8 mouse cellular contexts compared by ENCODE assay signal in genomic region chr7:128252609-128253008, GRCm38 (mm10). TPM values are rescaled to one million over a fixed set of nuclear protein-coding genes. Genes with fewer than 3 reads are reported as not detected.
DNase-seq lines count a peak whose midpoint lies in the region; ATAC-seq lines count a peak whose summit lies in the region.

No protein-coding gene starts in this region.

- peaks cover 17% of the 10 kb centered on the region for H3K4me1 ChIP-seq in hindbrain, embryonic 15.5 days (replicated peaks)
- H3K4me1 ChIP-seq in limb, embryonic 13.5 days = peaks cover 32% of the 10 kb centered on the region
- H3K4me1 ChIP-seq in neural tube, embryonic 12.5 days = peaks cover 10% of the 10 kb centered on the region; the same call in 1 of the 2 replicates

- no peaks in the 10 kb centered on the region for H3K36me3 ChIP-seq in hindbrain, embryonic 15.5 days
- H3K36me3 ChIP-seq in limb, embryonic 13.5 days = peaks cover 23% of the 10 kb centered on the region
- H3K36me3 ChIP-seq in neural tube, embryonic 12.5 days = no peaks in the 10 kb centered on the region; the same call in 1 of the 2 replicates

- H3K27me3 ChIP-seq in hindbrain, embryonic 15.5 days = peaks cover 8% of the 10 kb centered on the region; the same call in 1 of the 2 replicates
- H3K27me3 ChIP-seq in limb, embryonic 13.5 days = no peaks in the 10 kb centered on the region
- no peaks in the 10 kb centered on the region for H3K27me3 ChIP-seq in neural tube, embryonic 12.5 days (replicated peaks)

- no peak overlapping the region; the same call in 1 of the 2 replicates for H3K27ac ChIP-seq in hindbrain, embryonic 15.5 days (replicated peaks)
- no peak overlapping the region; the same call in 1 of the 2 replicates for H3K27ac ChIP-seq in limb, embryonic 13.5 days
- H3K27ac ChIP-seq in neural tube, embryonic 12.5 days = no peak overlapping the region

- H3K9me3 ChIP-seq in hindbrain, embryonic 15.5 days = no peaks in the 10 kb centered on the region
- no peaks in the 10 kb centered on the region for H3K9me3 ChIP-seq in limb, embryonic 13.5 days
- H3K9me3 ChIP-seq in neural tube, embryonic 12.5 days = no peaks in the 10 kb centered on the region

- peak overlapping the region; percentile 36 for H3K9ac ChIP-seq in hindbrain, embryonic 15.5 days
- peak overlapping the region; percentile 36; the same call in 1 of the 2 replicates for H3K9ac ChIP-seq in limb, embryonic 13.5 days
- peak overlapping the region; percentile 53 for H3K9ac ChIP-seq in neural tube, embryonic 12.5 days

- peak overlapping the region; percentile 39 for H3K4me3 ChIP-seq in hindbrain, embryonic 15.5 days
- peak overlapping the region; percentile 31 for H3K4me3 ChIP-seq in limb, embryonic 13.5 days
- H3K4me3 ChIP-seq in neural tube, embryonic 12.5 days = peak overlapping the region; percentile 24

- WGBS in hindbrain, embryonic 15.5 days = 13% methylated on average over 24 of the region's 24 CpGs
- 6% methylated on average over 24 of the region's 24 CpGs for WGBS in limb, embryonic 13.5 days
- WGBS in neural tube, embryonic 12.5 days = 10% methylated on average over 24 of the region's 24 CpGs

- ATAC-seq in hindbrain, embryonic 15.5 days (ENCODE audit: low FRiP score, low read depth) = no peak; the same call in 1 of the 2 replicates
- ATAC-seq in limb, embryonic 13.5 days (ENCODE audit: low FRiP score, low read depth) = peak; percentile 72
- ATAC-seq in neural tube, embryonic 12.5 days (ENCODE audit: low FRiP score, low read depth) = 0 out of 2 replicates have a peak, but pooled peaks have one; percentile 61

- peak overlapping the region; percentile 69 for H3K4me2 ChIP-seq in hindbrain, embryonic 15.5 days
- peak overlapping the region; percentile 59 for H3K4me2 ChIP-seq in limb, embryonic 13.5 days (replicated peaks)
- peak overlapping the region; percentile 66 for H3K4me2 ChIP-seq in neural tube, embryonic 12.5 days (replicated peaks)

- DNase-seq in kidney, postnatal 4 days = peak; percentile 60 to 67
- DNase-seq in kidney, adult 11 months = no peak
- DNase-seq in embryo, embryonic 9.5 days (ENCODE audit: extremely low spot score) = peak; percentile 66
- no peak for DNase-seq in urinary bladder, postnatal 10 days (ENCODE audit: low spot score)
- DNase-seq in ovary, adult 18-20 months (ENCODE audit: low spot score) = no peak

RNA-seq across cellular contexts. Expression of gene Tgfb1i1, which starts 6.0 kb away (rescaled TPM):
- polyA plus RNA-seq in hindbrain, embryonic 15.5 days (2015; fragmentation: Nextera tagmentation; extraction: Ambion mirVana) = 27.8 and 28.2 TPM in 2 replicates
- 48.8 and 49.1 TPM in 2 replicates for polyA plus RNA-seq in limb, embryonic 13.5 days (2015; fragmentation: Nextera tagmentation; extraction: Ambion mirVana)
- 38.1 and 38.3 TPM in 2 replicates for polyA plus RNA-seq in neural tube, embryonic 12.5 days (2016; fragmentation: Nextera tagmentation; extraction: Ambion mirVana)

RNA-seq across cellular contexts. Expression of gene Slc5a2, which starts 12.8 kb away (rescaled TPM):
- polyA plus RNA-seq in hindbrain, embryonic 15.5 days (2015; fragmentation: Nextera tagmentation; extraction: Ambion mirVana) = 0.29 TPM in 1 of 2 replicates, not detected in the other
- 0.29 and 0.36 TPM in 2 replicates for polyA plus RNA-seq in limb, embryonic 13.5 days (2015; fragmentation: Nextera tagmentation; extraction: Ambion mirVana)
- polyA plus RNA-seq in neural tube, embryonic 12.5 days (2016; fragmentation: Nextera tagmentation; extraction: Ambion mirVana) = not detected in 2 replicates

RNA-seq across cellular contexts. Expression of gene 9130023H24Rik, which starts 14.8 kb away (rescaled TPM):
- polyA plus RNA-seq in hindbrain, embryonic 15.5 days (2015; fragmentation: Nextera tagmentation; extraction: Ambion mirVana) = 7.4 and 8.0 TPM in 2 replicates
- polyA plus RNA-seq in limb, embryonic 13.5 days (2015; fragmentation: Nextera tagmentation; extraction: Ambion mirVana) = 9.2 and 9.6 TPM in 2 replicates
- 10.7 and 12.6 TPM in 2 replicates for polyA plus RNA-seq in neural tube, embryonic 12.5 days (2016; fragmentation: Nextera tagmentation; extraction: Ambion mirVana)

RNA-seq across cellular contexts. Expression of gene Armc5, which starts 15.5 kb away (rescaled TPM):
- 14.2 and 14.7 TPM in 2 replicates for polyA plus RNA-seq in hindbrain, embryonic 15.5 days (2015; fragmentation: Nextera tagmentation; extraction: Ambion mirVana)
- 16.6 and 18.5 TPM in 2 replicates for polyA plus RNA-seq in limb, embryonic 13.5 days (2015; fragmentation: Nextera tagmentation; extraction: Ambion mirVana)
- 15.2 and 17.3 TPM in 2 replicates for polyA plus RNA-seq in neural tube, embryonic 12.5 days (2016; fragmentation: Nextera tagmentation; extraction: Ambion mirVana)

RNA-seq across cellular contexts. Expression of gene BC017158, which starts 45.4 kb away (rescaled TPM):
- 23.4 and 27.6 TPM in 2 replicates for polyA plus RNA-seq in hindbrain, embryonic 15.5 days (2015; fragmentation: Nextera tagmentation; extraction: Ambion mirVana)
- 21.6 and 26.4 TPM in 2 replicates for polyA plus RNA-seq in limb, embryonic 13.5 days (2015; fragmentation: Nextera tagmentation; extraction: Ambion mirVana)
- 20.1 and 23.3 TPM in 2 replicates for polyA plus RNA-seq in neural tube, embryonic 12.5 days (2016; fragmentation: Nextera tagmentation; extraction: Ambion mirVana)

Comparison
In these comparisons a context has a peak if more than half of its experiments do, and no peak if none do; other contexts are left out.
1. DNase-seq: peak in kidney, postnatal 4 days (2 of 2) and embryo, embryonic 9.5 days (single experiment); none in kidney, adult 11 months (single experiment), urinary bladder, postnatal 10 days (single experiment) and ovary, adult 18-20 months (single experiment).
2. Peak in every context shown above with its lines, with median percentiles within 50 percentile points of each other: H3K4me2 ChIP-seq, H3K4me3 ChIP-seq and H3K9ac ChIP-seq.